Mouse (Mus musculus) ES-Bruce4 (cell line): ENCODE measurements around the gene Gm20532. TPM values are rescaled to one million over a fixed set of nuclear protein-coding genes. Genes with fewer than 3 reads are reported as not detected.

Experiments
- H3K27ac ChIP-seq: 2 replicates; pipeline ENCODE4 v1.5.1; 2012; ENCODE audit warnings: low read length, inconsistent platforms; ENCODE audit not compliant: insufficient read depth
- H3K27me3 ChIP-seq: 2 replicates; pipeline ENCODE4 v1.6.1; 2012; ENCODE audit warnings: mild to moderate bottlenecking, low read length, inconsistent platforms; ENCODE audit not compliant: control insufficient read depth, poor library complexity, insufficient read depth, severe bottlenecking
- H3K36me3 ChIP-seq: 2 replicates; pipeline ENCODE4 v1.6.1; 2012; ENCODE audit warnings: inconsistent platforms, mild to moderate bottlenecking, low read length, moderate library complexity; ENCODE audit not compliant: control insufficient read depth, poor library complexity, insufficient read depth, severe bottlenecking
- H3K4me1 ChIP-seq: one replicate; pipeline ENCODE4 v1.8.1; 2011; ENCODE audit warnings: low read length; ENCODE audit not compliant: control insufficient read depth, insufficient read depth
- H3K4me3 ChIP-seq: 2 replicates; pipeline ENCODE4 v1.5.1; 2011; ENCODE audit warnings: low read depth, mild to moderate bottlenecking, low read length
- H3K9ac ChIP-seq: 2 replicates; pipeline ENCODE4 v1.6.1; 2012; ENCODE audit warnings: low read depth, mild to moderate bottlenecking, inconsistent platforms; ENCODE audit not compliant: poor library complexity, severe bottlenecking
- H3K9me3 ChIP-seq: replicated peaks from 2 replicates; pipeline ENCODE4 v1.6.1; 2012; ENCODE audit warnings: mild to moderate bottlenecking, low read length, inconsistent platforms; ENCODE audit not compliant: control insufficient read depth, poor library complexity, insufficient read depth, severe bottlenecking
- CTCF ChIP-seq: IDR thresholded peaks from one replicate; pipeline ENCODE4 v1.8.1; 2011; ENCODE audit warnings: low read depth, low read length
- EP300 ChIP-seq: IDR thresholded peaks from 2 replicates; pipeline ENCODE4 v1.6.1; 2011; ENCODE audit warnings: low read depth, low read length; ENCODE audit not compliant: insufficient read depth
- POLR2A ChIP-seq: IDR thresholded peaks from one replicate; pipeline ENCODE4 v1.8.1; 2011; ENCODE audit warnings: low read length; ENCODE audit not compliant: insufficient read depth
- polyA plus RNA-seq: library from polyadenylated mRNA; stranded (reverse); fragments of >200 nt; gene quantifications from 2 replicates; pipeline ENCODE4 v1.2.4, GENCODE M21; 2011; ENCODE audit warnings: low read depth; ENCODE audit not compliant: missing spikeins, insufficient read depth, insufficient read length

Gm20532 gene
- polyA plus RNA-seq, 1 experiment = not detected

DNA sequence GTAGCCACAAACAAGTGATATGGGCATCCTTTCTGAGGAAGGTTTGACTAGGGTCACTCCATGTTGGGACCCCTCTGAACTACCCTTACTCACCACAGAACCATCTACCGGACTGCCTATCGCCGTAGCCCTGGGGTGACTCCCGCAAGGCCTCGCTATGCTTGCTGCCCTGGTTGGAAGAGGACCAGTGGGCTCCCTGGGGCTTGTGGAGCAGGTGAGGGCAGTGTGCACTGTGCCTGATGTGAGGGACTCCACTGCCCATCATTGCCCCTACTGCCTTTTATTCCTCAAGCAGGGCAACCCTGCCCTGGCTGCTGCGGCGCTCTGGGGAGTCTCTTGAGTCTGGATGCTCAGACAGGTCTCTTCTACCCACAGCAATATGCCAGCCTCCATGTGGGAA, 3.8 kb downstream of the Gm20532 start:
- H3K9ac ChIP-seq = no peak overlapping the region
- H3K4me3 ChIP-seq = no peak overlapping the region

DNA sequence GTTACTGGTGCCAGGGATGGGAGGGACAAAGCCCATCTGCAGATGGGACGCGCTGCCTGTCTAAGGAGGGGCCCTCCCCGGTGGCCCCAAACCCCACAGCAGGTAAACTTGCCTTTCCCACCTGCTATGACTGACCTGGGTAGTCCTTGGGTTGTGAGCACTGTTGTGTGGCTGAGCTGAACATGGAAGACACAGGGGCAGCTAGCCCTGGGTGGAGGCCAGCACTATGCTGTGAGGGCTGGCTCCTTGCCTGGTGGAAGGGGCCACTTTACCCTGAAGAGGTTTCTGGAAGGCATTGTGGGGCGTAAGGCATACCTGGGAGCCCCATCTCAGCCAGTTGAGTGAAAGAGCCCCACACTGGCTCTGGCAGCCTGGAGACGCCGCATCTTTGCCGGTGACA, 4.5 kb downstream of the Gm20532 start:
- H3K9me3 ChIP-seq = no peaks in the 10 kb centered on the region
- H3K4me3 ChIP-seq = no peak overlapping the region
- no peak overlapping the region for H3K27ac ChIP-seq
- no peaks in the 10 kb centered on the region for H3K27me3 ChIP-seq
- peaks cover 9% of the 10 kb centered on the region for H3K4me1 ChIP-seq
- H3K9ac ChIP-seq = no peak overlapping the region
- TF ChIP-seq POLR2A (no peak), CTCF (no peak), EP300 (no peak)
- H3K36me3 ChIP-seq = peaks cover 5% of the 10 kb centered on the region; the same call in 1 of the 2 replicates

More for the DNA sequence above, 3.8 kb downstream of the Gm20532 start:
- Histone ChIP-seq H3K27me3 (no peaks in the 10 kb centered on the region), H3K9me3 (no peaks in the 10 kb centered on the region), H3K4me1 (peaks cover 7% of the 10 kb centered on the region), H3K36me3 (peaks cover 5% of the 10 kb centered on the region; the same call in 1 of the 2 replicates), H3K27ac (no peak overlapping the region)
- no peak for TF ChIP-seq EP300
- no peak for TF ChIP-seq POLR2A
- no peak for TF ChIP-seq CTCF

GRCm38 (mm10) chr2:26591416-26591815, 5.0 kb downstream of the Gm20532 start:
- H3K27ac ChIP-seq = no peak overlapping the region
- peaks cover 5% of the 10 kb centered on the region; the same call in 1 of the 2 replicates for H3K36me3 ChIP-seq
- TF ChIP-seq EP300 (no peak), CTCF (no peak), POLR2A (no peak)
- H3K4me3 ChIP-seq = no peak overlapping the region
- no peaks in the 10 kb centered on the region for H3K9me3 ChIP-seq
- H3K4me1 ChIP-seq = peaks cover 9% of the 10 kb centered on the region
- H3K9ac ChIP-seq = no peak overlapping the region
- no peaks in the 10 kb centered on the region for H3K27me3 ChIP-seq

DNA sequence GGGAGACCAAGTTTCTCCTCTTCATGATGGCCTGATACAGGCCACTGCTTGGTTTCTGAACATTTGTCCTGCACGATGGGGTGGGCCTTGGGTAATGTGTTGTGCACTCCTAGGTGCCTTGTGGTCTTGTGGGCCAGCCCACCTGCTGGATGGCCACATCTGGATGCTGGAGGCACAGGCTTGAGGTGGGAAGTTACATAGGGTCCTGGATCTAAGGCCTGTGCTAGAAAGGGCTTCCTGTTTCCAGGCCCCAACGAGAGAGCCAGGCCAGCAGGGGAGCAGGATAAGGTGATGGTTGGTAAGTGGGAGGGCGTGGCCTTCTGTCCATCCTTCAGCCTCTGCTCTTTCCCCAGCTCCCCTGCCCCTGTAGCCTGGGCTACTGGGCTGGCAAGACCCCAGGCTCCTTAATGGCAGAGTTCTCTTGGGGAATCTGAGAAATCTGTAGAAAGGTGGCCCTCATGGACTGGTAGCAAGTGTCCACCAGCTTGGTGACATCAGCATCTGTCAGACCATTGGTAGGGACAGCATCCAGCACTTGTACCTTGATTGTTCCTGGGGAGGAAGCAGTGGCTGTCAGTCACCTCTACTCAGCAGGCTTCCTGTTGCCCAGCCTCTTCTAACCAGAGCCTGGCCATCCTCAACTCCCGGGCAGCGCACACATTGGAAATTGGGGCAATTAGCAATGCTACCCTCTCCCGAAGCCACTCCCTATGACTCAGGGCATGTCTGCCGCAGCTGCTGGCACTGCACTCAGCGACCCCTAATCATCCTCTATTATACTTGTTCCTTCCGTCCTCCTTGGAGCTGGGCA, 7.0 kb downstream of the Gm20532 start:
- Histone ChIP-seq H3K9me3 (no peaks in the 10 kb centered on the region), H3K4me3 (no peak overlapping the region), H3K36me3 (peaks cover 5% of the 10 kb centered on the region; the same call in 1 of the 2 replicates), H3K27ac (no peak overlapping the region), H3K27me3 (no peaks in the 10 kb centered on the region), H3K4me1 (peaks cover 8% of the 10 kb centered on the region), H3K9ac (no peak overlapping the region)
- TF ChIP-seq POLR2A = no peak
- TF ChIP-seq CTCF = no peak
- TF ChIP-seq EP300 = no peak

- Histone ChIP-seq H3K27ac (no peak overlapping the region), H3K4me3 (no peak overlapping the region), H3K4me1 (peaks cover 6% of the 10 kb centered on the region), H3K36me3 (peaks cover 5% of the 10 kb centered on the region; the same call in 1 of the 2 replicates), H3K9ac (no peak overlapping the region), H3K9me3 (no peaks in the 10 kb centered on the region), H3K27me3 (no peaks in the 10 kb centered on the region)
- TF ChIP-seq CTCF (peak; percentile 57), POLR2A (no peak)
These were observed 7.5 kb downstream of the Gm20532 start for GRCm38 (mm10) chr2:26594022-26594346.

DNA sequence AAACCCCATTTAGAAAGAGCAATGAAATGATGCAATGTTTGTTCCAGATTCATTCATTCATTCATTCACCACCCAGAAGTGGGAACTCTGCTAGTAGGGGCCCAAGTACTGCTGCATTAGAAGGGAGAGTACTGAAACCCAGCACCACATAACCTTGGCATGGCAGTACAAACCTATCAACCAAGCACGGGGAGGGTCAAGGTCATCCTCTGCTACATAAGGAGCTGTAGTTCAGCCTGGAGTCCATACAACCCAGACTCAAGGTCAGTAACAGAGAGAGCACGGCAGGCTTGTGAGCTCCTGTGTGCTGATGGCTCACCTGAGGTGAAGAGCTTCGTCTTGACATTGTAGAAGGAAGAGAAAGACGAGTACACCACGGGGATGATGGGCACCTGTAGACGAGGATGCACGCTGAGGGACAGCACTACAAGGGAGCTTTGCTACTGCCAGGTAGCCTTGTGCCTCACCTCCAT, 8.1 kb downstream of the Gm20532 start:
- H3K4me1 ChIP-seq = peaks cover 6% of the 10 kb centered on the region
- no peak for TF ChIP-seq POLR2A
- no peak for TF ChIP-seq CTCF
- no peak for TF ChIP-seq EP300
- no peak overlapping the region for H3K27ac ChIP-seq
- H3K36me3 ChIP-seq = peaks cover 5% of the 10 kb centered on the region; the same call in 1 of the 2 replicates
- no peaks in the 10 kb centered on the region for H3K27me3 ChIP-seq
- H3K4me3 ChIP-seq = no peak overlapping the region
- no peaks in the 10 kb centered on the region for H3K9me3 ChIP-seq
- H3K9ac ChIP-seq = no peak overlapping the region
